Mouse (Mus musculus): ENCODE results near the gene Arhgef5.
"Not testable (repeated sequence)": the region's sequence is repeated elsewhere in the genome, so short reads cannot be mapped to it uniquely, and the experiment has no call there.

The Arhgef5 gene

DNA sequence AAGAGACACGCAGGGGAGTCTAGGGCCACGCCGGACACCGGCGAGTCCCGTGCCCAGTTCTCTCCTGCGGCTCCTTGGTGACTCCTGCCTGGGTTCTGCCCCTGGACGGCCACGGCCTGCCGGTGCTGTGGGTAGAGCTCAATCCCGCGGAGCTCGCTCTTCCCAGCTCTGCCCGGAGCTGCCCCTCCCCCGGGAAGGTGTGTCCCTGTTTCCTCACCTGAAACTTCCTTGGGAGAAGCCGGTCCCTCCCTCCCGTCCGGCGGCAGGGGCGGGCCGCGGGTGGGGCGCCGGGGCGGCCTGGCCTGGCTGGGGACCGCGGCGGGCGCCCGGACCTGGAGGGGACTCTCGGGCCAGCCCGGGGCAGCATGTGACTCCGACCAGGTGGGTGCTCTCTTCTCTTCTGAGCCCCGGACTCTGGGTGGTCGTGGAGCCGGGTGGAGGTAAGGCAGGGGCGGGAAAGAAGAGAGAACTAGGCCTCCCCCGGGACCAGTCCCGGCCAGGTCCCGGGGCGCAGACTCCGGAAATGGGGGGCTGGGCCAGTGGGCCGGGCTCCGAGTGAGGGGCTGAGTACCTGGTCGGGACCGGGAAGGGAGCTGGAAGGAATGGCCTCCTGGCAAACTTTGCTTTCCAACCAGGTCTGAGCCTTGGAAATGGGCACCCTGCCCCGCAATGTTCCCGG lies at the start of gene Arhgef5:
Arhgef5 (plus strand) TSS at position 220 of the 679 bp plus-strand sequence.
- DNase-seq (ENCODE audit: low spot score) = peak; percentile 89

DNA sequence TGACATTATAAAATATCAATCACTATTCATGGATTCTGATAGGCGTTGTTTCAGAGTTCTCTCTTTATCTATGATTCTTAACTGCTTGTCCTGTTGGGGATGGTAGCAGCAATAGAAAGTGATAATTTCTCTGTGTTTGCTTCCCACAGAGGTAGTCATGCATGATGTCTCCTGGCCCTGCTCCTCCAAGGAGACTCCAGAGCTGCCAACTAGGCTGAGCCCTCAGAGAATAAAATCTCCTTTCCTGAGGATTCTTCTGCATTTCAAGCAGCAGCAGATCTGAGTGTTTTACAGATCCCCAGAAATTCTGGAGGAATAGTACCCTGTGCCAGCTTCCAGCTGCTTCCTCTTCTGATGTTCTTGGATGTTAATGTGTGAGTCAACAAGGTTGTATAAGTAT lies 34.1 kb upstream of the Arhgef5 start, which contains the start of gene Olfr47:
Olfr47 (plus strand) TSS at position 275 of the 400 bp plus-strand sequence.
- DNase-seq (ENCODE audit: low spot score) = not testable (repeated sequence)

DNA sequence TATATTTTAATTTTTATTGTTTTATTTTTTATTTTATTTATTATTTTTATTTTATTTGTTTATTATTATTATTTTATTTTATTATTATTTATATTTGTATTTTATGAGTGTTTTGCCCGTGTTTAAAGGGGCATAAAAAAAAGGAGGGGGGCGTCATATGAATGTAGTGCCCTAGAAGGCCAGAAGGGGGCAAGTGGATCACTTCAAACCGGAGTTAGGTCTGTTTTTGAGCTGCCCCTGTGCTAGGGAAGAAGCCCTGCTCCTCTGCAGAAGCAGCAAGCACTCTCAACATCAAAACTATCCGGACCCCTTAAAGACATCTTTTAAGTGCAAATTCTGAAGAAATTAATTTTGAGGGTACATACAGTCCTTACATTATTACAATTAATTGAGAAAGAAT lies 23.3 kb upstream of the Arhgef5 start:
- no peak for DNase-seq (ENCODE audit: low spot score)

DNA sequence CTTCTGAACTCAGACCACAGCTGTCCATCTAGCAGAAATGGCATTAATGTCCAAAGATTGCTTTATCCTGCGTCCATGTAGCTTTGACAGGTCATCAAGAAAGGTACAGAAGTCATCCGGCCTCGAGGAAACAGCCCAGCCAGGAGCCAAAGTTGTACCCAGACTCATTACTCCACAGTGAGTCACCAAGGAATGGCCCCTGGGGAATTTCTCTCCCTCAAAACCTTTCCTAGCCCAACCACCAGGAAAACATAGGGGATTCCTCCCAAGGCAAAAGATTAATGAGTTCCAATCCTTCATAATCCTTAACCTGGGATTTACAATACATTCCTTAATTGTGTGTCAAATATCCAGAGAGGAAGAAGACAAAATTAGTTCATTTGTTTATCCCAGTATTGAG lies 18.0 kb upstream of the Arhgef5 start:
- DNase-seq (ENCODE audit: low spot score) = no peak

- no peak for DNase-seq (ENCODE audit: low spot score)
Measured at GRCm38 (mm10) chr6:43252994-43253393, 12.4 kb upstream of the Arhgef5 start.

DNA sequence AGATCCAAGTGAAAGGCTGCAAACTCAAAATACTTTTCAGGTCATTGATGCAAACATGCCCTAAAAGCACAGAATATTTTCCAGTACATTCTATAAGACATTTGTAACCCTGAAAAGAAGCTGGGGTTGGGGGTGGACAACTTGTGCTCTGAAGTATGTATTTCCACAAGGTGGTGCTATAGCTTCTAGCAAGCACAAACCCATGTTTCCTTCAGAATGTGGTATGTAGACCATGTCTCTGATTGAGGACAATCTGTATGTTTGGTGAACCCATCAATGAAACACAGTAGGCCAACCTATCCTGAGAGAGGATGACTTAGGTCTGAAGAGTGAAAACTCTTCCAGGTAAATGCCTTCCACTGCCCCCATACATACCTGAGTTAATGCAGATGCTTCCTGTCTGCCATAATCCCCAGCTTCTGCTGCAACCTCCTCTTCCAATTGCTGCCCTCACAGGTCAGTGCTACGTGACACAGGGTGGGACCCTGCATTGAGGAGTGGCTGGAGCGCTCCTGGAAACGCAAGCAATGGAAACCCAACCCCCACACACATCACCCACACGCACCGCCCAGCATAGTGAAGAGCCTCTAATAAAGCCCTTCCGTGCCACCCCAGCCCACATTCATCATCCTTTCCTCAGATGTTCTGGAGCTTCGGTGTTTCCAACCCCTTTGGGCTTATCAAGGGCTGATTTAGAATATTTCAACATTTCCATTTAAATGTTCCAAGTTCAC lies 11.0 kb upstream of the Arhgef5 start:
- DNase-seq (ENCODE audit: low spot score) = peak; percentile 23

GRCm38 (mm10) chr6:43260756-43261155 lies 4.6 kb upstream of the Arhgef5 start:
- DNase-seq (ENCODE audit: low spot score) = no peak

- peak; percentile 51 for DNase-seq (ENCODE audit: low spot score)
Measured at GRCm38 (mm10) chr6:43266356-43266755, 974 bp downstream of the Arhgef5 start.

GRCm38 (mm10) chr6:43272597-43272996 lies 7.2 kb downstream of the Arhgef5 start:
- DNase-seq (ENCODE audit: low spot score) = peak; percentile 43

DNA sequence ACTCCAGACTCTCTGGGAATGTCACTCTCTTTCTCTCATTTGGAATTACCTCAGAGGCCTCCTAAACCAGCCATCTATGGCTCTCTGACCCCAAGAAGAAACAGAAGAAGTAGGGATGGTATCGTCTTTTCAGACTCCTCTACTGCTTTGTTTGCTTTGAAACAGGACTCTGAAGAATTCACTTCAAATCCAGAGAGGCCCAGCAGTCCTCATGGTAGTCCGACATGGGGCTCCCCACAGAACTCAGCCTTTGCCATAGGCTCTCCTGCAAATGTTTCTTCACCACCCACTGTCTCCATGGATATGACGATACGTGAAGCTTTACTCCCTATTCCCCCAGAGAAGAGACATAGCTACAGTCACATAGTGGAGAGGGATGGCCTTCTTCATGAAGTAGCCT lies 8.7 kb downstream of the Arhgef5 start:
- no peak for DNase-seq (ENCODE audit: low spot score)

GRCm38 (mm10) chr6:43278247-43278646 lies 12.9 kb downstream of the Arhgef5 start:
- DNase-seq (ENCODE audit: low spot score) = no peak

DNA sequence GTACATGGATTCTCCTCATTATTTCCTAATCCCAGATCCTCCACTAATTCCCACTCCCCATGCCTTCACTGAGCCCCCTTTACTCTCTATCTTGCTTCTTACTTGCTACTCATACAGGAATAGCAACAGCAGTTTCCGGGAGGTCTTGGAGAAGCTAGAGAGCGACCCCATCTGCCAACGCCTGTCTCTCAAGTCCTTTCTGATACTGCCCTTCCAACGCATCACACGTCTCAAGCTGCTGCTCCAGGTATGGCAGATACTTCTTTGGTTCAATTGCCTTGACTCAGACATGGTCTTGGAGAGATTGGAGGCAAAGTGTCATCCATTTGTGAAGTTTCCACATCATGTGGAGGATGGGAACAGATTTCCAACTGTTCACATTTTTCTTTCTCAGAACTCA lies 15.1 kb downstream of the Arhgef5 start:
- no peak for DNase-seq (ENCODE audit: low spot score)

GRCm38 (mm10) chr6:43292041-43292440 lies 26.7 kb downstream of the Arhgef5 start:
- no peak for DNase-seq (ENCODE audit: low spot score)

DNA sequence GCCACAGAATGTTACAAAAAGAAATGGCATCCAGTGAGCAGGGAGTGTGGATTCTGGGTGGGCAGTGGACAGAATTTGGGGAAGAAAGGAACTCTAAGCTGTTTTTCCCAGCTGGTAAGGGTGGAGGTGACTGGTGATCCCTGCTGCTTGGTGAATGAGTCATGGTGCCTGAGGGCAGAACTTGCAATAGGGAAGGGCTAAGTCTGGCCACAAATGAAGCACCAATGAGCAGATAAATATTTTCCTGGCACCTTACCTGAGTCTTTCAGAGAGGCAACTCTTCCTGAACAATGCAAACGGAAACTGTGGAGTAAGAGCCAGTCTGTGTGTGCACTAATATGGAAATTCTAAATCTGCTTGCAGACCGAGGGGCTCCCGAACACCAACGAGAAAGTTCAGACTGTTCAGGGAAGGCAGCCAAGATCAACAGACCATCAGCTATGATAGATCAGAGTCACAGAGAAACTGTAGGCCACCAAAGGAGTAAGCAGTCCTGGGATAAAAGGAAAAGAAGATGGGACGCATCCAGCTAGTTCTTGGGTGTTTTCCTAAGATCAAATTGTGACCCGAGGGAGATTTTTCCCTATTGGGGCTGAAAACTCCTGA lies 27.2 kb downstream of the Arhgef5 start:
- peak; percentile 26 for DNase-seq (ENCODE audit: low spot score)

DNA sequence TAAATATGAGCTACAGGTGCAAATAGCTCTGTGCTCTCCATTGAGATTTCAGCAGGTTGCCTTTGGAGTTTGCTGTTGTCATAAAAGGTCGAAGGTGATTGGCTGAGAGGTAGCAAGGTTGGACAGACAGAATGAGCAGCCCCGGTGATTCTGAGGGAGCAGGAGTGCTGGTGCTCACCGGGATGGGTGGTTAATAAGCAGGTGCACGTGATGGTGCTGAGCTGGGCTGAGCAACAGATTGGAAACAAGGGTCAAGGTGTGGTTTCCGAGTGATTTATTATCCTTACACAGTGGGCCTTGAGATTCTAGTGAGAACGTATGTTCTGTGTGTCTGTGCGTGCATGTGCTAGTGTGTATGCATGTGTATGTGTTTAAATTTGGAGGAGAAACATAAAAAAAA lies 27.8 kb downstream of the Arhgef5 start:
- no peak for DNase-seq (ENCODE audit: low spot score)

- DNase-seq (ENCODE audit: low spot score) = no peak
Measured at GRCm38 (mm10) chr6:43295908-43296307, 30.5 kb downstream of the Arhgef5 start.

- peak; percentile 48 for DNase-seq (ENCODE audit: low spot score)
Measured at GRCm38 (mm10) chr6:43296798-43297507, 31.6 kb downstream of the Arhgef5 start.

DNA sequence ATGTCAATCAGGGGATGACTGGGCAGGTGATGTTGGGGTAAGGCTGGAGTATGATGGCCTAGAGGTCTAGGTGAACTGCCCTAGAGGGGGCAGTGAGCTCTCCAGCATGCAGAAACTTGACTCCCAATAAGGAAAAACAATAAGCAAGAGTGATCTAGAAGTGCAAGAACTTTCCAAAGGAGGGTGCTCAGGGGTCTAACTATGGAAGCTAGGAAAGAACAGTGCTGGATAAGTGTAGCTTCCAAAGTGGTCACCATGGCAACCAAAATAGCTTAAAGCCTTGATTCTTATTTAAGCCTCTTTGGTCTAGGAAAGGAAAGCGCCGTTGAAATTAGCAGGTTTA lies 32.1 kb downstream of the Arhgef5 start:
- DNase-seq (ENCODE audit: low spot score) = no peak

- no peak for DNase-seq (ENCODE audit: low spot score)
Measured at GRCm38 (mm10) chr6:43309454-43309853, 44.1 kb downstream of the Arhgef5 start, which contains the start of gene Nobox. TSS of gene Nobox (minus strand) at chr6:43309554.

GRCm38 (mm10) chr6:43310071-43310470 lies 44.7 kb downstream of the Arhgef5 start:
- DNase-seq (ENCODE audit: low spot score) = peak; percentile 19

GRCm38 (mm10) chr6:43312546-43312945 lies 47.2 kb downstream of the Arhgef5 start:
- no peak for DNase-seq (ENCODE audit: low spot score)

DNA sequence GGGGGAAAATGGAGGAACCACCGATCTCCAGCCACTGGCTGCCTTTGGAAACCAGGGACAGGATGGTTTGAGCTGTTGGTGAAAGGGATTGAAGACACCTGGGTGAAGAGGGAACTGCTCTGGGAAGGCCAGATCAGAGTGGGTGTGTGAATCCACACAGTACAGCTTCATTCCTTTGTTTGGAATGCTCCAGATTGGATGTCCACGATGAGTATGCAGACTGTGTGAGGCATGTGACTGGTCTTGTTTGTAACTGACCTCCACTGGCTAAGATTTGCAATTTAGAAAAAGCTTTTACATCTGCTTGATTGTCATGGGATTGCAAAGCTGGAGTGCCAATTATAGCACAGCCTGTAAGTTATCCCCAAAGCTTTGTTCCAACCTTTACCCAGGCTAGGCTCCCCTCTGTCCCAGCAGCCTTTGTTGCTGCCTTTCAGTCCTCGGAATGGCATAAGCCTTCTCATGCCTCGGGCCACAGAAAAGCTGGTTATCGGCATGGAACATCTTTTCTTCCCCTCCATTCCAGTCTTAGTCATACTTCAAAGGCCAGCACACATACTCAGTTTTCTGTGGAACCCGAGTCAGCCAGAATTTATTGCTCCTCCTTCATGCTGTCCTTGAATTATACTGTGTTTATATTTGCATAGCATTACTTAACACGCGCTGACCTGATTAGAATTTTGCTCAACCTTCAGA lies 47.7 kb downstream of the Arhgef5 start:
- DNase-seq (ENCODE audit: low spot score) = peak; percentile 17

All from lung, postnatal 25 days (tissue).